Mouse (Mus musculus): ENCODE results near the gene Gng8. TPM values are rescaled to one million over a fixed set of nuclear protein-coding genes. Genes with fewer than 3 reads are reported as not detected.

The Gng8 gene
- total and polyA plus RNA-seq, 3 experiments: 0.39 to 2.2 TPM; not detected in 1

DNA sequence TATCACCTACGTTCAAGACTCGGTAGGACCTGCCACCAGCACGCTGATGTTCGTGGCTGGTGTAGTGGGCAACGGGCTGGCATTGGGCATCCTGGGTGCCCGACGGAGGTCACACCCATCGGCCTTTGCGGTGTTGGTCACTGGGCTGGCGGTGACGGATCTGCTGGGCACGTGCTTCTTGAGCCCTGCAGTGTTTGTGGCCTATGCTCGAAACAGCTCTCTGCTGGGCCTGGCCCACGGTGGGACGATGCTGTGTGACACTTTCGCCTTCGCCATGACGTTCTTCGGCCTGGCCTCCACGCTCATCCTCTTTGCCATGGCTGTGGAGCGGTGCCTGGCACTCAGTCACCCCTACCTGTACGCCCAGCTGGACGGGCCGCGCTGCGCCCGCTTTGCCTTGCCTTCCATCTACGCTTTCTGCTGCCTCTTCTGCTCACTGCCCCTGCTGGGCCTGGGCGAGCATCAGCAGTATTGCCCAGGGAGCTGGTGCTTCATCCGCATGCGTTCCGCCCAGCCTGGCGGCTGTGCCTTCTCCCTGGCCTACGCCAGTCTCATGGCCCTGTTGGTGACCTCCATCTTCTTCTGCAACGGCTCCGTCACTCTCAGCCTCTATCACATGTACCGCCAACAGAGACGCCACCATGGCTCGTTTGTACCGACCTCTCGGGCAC, 15.4 kb downstream of the Gng8 start:
- no peak for TF ChIP-seq CHD2 (IDR thresholded peaks at IDR 0.05; ENCODE audit: low read length)
- no peak for TF ChIP-seq TBP (IDR thresholded peaks at IDR 0.05; ENCODE audit: low read depth, low read length)
- TF ChIP-seq GABPA (IDR thresholded peaks at IDR 0.05; ENCODE audit: low read depth, low read length): no peak
- TF ChIP-seq RAD21 (IDR thresholded peaks at IDR 0.05; ENCODE audit: low read depth, low read length): no peak
- TF ChIP-seq MXI1 (IDR thresholded peaks at IDR 0.05; ENCODE audit: low read depth, low read length): peak; percentile 36; the same call in 1 of the 2 replicates
- TF ChIP-seq NRF1 (IDR thresholded peaks at IDR 0.05; ENCODE audit: insufficient read depth, low read depth, low read length, poor library complexity, severe bottlenecking): no peak
- TF ChIP-seq E2F4 (IDR thresholded peaks at IDR 0.05; ENCODE audit: borderline replicate concordance, low read depth, low read length): no peak
- no peak for TF ChIP-seq MYB (IDR thresholded peaks at IDR 0.05; ENCODE audit: low read depth, low read length)
- TF ChIP-seq GATA1 (IDR thresholded peaks at IDR 0.05; ENCODE audit: low read depth, low read length): no peak
- TF ChIP-seq POLR2AphosphoS5 (IDR thresholded peaks at IDR 0.05; ENCODE audit: borderline replicate concordance, low read depth, low read length): no peak
- TF ChIP-seq JUND (IDR thresholded peaks at IDR 0.05; ENCODE audit: low read depth, low read length): no peak
- no peak; the same call in 1 of the 2 replicates for TF ChIP-seq POLR2AphosphoS2 (IDR thresholded peaks at IDR 0.05; ENCODE audit: low read length)
- TF ChIP-seq MAX (IDR thresholded peaks at IDR 0.05; ENCODE audit: low read length): peak; percentile 73
- peak; percentile 49; the same call in 1 of the 2 replicates for TF ChIP-seq USF1 (IDR thresholded peaks at IDR 0.05; ENCODE audit: low read depth, low read length)
- peak; percentile 3 to 22; a peak in 1 of 4 replicates for TF ChIP-seq POLR2A (IDR thresholded peaks at IDR 0.05; ENCODE audit: control insufficient read depth in 1 of 2, insufficient read depth in 1 of 2, low read depth in 1 of 2, low read length in 2 of 2, poor library complexity in 1 of 2)
- no peak for TF ChIP-seq TAL1 (IDR thresholded peaks at IDR 0.05; ENCODE audit: low read length)
- peaks cover 0 to 31% of the 10 kb centered on the region in 2 experiments for H3K36me3 ChIP-seq (ENCODE audit: control insufficient read depth in 1 of 2, insufficient read depth in 2 of 2, low read length in 2 of 2)
- peak; percentile 56 for DNase-seq (ENCODE audit: low read depth, low spot score)
- H3K27ac ChIP-seq (ENCODE audit: control insufficient read depth, low read depth, low read length): peak overlapping the region; percentile 54
- H3K79me2 ChIP-seq (ENCODE audit: control insufficient read depth, insufficient read depth, low read length, poor library complexity): peaks cover 27% of the 10 kb centered on the region
- H3K9ac ChIP-seq (ENCODE audit: control insufficient read depth, low read depth, low read length, poor library complexity, severe bottlenecking): peak overlapping the region; percentile 74
- H3K4me1 ChIP-seq (ENCODE audit: control insufficient read depth in 1 of 2, insufficient read depth in 2 of 2, low read length in 2 of 2): peaks cover 6 to 46% of the 10 kb centered on the region in 2 experiments
- H3K4me3 ChIP-seq (ENCODE audit: control insufficient read depth in 1 of 2, insufficient read depth in 1 of 2, low read depth in 2 of 2, low read length in 2 of 2): peak overlapping the region; percentile 57 to 70
- no peaks in the 10 kb centered on the region for H3K9me3 ChIP-seq (replicated peaks; ENCODE audit: insufficient read depth, low read length)
- no peaks in the 10 kb centered on the region for H3K27me3 ChIP-seq (ENCODE audit: control insufficient read depth in 1 of 2, insufficient read depth in 2 of 2, low read length in 2 of 2)

DNA sequence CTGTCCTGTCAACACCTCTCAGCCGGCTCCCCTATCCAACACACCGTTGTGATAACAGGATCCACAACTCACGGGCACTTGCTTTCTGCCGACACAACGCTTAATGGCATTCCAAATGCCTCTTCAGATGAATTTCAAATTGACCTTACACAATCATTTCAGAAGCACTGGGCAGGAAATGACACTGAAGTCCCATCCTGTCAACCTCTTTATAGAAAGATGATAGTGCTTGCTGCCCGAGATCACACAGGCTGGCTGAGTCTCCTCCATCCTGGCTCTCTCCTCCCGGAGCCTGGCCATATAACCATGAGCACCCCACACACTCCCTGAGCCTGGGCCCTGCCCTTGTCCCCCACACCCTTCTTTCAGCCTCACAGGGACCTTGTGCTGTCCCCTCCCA, 16.3 kb downstream of the Gng8 start:
- Histone ChIP-seq H3K79me2 (ENCODE audit: control insufficient read depth, insufficient read depth, low read length, poor library complexity) (peaks cover 27% of the 10 kb centered on the region), H3K27me3 (ENCODE audit: control insufficient read depth in 1 of 2, insufficient read depth in 2 of 2, low read length in 2 of 2) (no peaks in the 10 kb centered on the region), H3K9ac (ENCODE audit: control insufficient read depth, low read depth, low read length, poor library complexity, severe bottlenecking) (peak overlapping the region; percentile 74), H3K9me3 (replicated peaks; ENCODE audit: insufficient read depth, low read length) (no peaks in the 10 kb centered on the region), H3K4me1 (ENCODE audit: control insufficient read depth in 1 of 2, insufficient read depth in 2 of 2, low read length in 2 of 2) (peaks cover 4 to 39% of the 10 kb centered on the region in 2 experiments), H3K27ac (ENCODE audit: control insufficient read depth, low read depth, low read length) (peak overlapping the region; percentile 54), H3K36me3 (ENCODE audit: control insufficient read depth in 1 of 2, insufficient read depth in 2 of 2, low read length in 2 of 2) (peaks cover 0 to 26% of the 10 kb centered on the region in 2 experiments), H3K4me3 (ENCODE audit: control insufficient read depth in 1 of 2, insufficient read depth in 1 of 2, low read depth in 2 of 2, low read length in 2 of 2) (peak overlapping the region; percentile 57 to 70)
- DNase-seq (ENCODE audit: low read depth, low spot score): peak; percentile 47
- TF ChIP-seq KAT2A (conservative IDR thresholded peaks at IDR 0.05; ENCODE audit: low read depth, low read length) (no peak), MAZ (IDR thresholded peaks at IDR 0.05; ENCODE audit: low read depth, low read length) (no peak), ZC3H11A (IDR thresholded peaks at IDR 0.05; ENCODE audit: low read depth, low read length) (no peak), EP300 (IDR thresholded peaks at IDR 0.05; ENCODE audit: low read depth in 1 of 2, low read length in 2 of 2) (no peak), SIN3A (IDR thresholded peaks at IDR 0.05; ENCODE audit: low read length) (no peak), NRF1 (IDR thresholded peaks at IDR 0.05; ENCODE audit: insufficient read depth, low read depth, low read length, poor library complexity, severe bottlenecking) (no peak), MYC (IDR thresholded peaks at IDR 0.05; ENCODE audit: low read depth, low read length) (no peak)

Measured in MEL (cell line).